Mouse (Mus musculus) intestine, embryonic 16.5 days (tissue): ENCODE measurements around the gene Smc6. TPM values are rescaled to one million over a fixed set of nuclear protein-coding genes. Genes with fewer than 3 reads are reported as not detected.

Source experiments
- ATAC-seq: fragments of 200-750 bp; cut with Nextera tagmentation; 2 replicates; pipeline ENCODE4 v1.8.0; 2017; ENCODE audit warnings: moderate TSS enrichment, moderate library complexity
- H3K27ac ChIP-seq: fragments of 300-500 bp; sonication (generic); 2 replicates; pipeline ENCODE4 v1.5.1; 2014; ENCODE audit warnings: mild to moderate bottlenecking, low read length
- H3K27me3 ChIP-seq: fragments of 300-500 bp; sonication (generic); replicated peaks from 2 replicates; pipeline ENCODE4 v1.6.1; 2014; ENCODE audit warnings: low read length, control low read depth, mixed read lengths; ENCODE audit not compliant: control insufficient read depth, insufficient read depth
- H3K36me3 ChIP-seq: fragments of 300-500 bp; sonication (generic); 2 replicates; pipeline ENCODE4 v1.6.1; 2014; ENCODE audit warnings: low read length, control low read depth; ENCODE audit not compliant: control insufficient read depth, insufficient read depth
- H3K4me1 ChIP-seq: fragments of 300-500 bp; sonication (generic); 2 replicates; pipeline ENCODE4 v1.6.1; 2014; ENCODE audit warnings: low read length, control low read depth, mixed read lengths; ENCODE audit not compliant: control insufficient read depth, insufficient read depth
- H3K4me2 ChIP-seq: fragments of 300-500 bp; sonication (generic); 2 replicates; pipeline ENCODE4 v1.6.1; 2014; ENCODE audit warnings: low read depth, low read length, control low read depth
- H3K4me3 ChIP-seq: fragments of 300-500 bp; sonication (generic); 2 replicates; pipeline ENCODE4 v1.5.1; 2014; ENCODE audit warnings: mild to moderate bottlenecking, low read length
- H3K9ac ChIP-seq: fragments of 300-500 bp; sonication (generic); 2 replicates; pipeline ENCODE4 v1.6.1; 2014; ENCODE audit warnings: low read depth, low read length
- H3K9me3 ChIP-seq: fragments of 300-500 bp; sonication (generic); 2 replicates; pipeline ENCODE4 v1.6.1; 2016; ENCODE audit warnings: low read length, control low read depth; ENCODE audit not compliant: control insufficient read depth
- WGBS: fragments of 180-500 bp; shearing (Covaris S2); extraction: QIAGEN DNeasy Blood & Tissue Kit; methylation state at CpG from one replicate; pipeline ENCODE4 v1.1.7; 2014; 5-methylcytosine and 5-hydroxymethylcytosine counted together
- polyA plus RNA-seq: library from polyadenylated mRNA; unstranded; fragments of >200 nt; fragmentation: Nextera tagmentation; extraction: Ambion mirVana; gene quantifications from 2 replicates; pipeline ENCODE4 v1.2.1, GENCODE M21; 2015

Gene Smc6
- polyA plus RNA-seq, 1 experiment from 2014 or later = 102 TPM

DNA sequence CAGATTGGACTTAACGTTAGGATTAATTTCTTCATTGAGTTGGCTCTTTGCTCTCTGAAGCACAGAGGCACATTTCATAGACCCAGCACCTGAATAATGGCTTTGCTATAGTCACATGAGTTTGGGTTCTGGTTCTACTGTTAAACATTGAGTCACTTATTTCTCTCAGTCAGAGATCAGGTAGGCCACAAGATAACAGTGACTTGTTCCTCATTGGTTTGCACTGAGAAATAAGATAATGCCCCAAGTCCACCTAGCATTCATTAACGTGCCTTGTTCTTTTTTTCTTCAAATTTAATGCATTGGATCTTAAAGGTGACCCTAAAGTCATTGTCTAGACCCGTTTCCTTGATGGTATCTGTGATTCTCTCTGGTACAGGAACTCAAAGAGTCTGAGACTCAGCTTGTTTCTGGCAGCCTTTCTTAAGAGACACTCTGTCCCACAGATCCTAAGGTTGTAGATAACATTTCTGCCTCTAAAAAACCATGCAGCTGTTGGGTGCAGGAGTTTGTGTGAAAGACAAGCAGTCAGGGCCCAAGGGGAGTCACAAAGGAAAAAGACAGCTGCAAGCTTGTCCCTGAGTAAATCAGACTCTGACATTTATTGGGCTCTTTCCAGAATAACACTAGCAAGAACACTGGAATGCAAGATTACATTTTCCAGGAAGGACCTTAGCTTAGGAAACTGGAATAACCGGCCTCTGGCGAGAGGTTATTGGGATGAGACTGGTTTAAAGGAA, 39.0 kb upstream of the Smc6 start:
- Histone ChIP-seq H3K9ac (no peak overlapping the region), H3K36me3 (no peaks in the 10 kb centered on the region), H3K4me1 (peaks cover 7% of the 10 kb centered on the region; the same call in 1 of the 2 replicates), H3K4me2 (no peak overlapping the region), H3K4me3 (no peak overlapping the region), H3K27ac (no peak overlapping the region), H3K9me3 (no peaks in the 10 kb centered on the region), H3K27me3 (no peaks in the 10 kb centered on the region)
- WGBS = 43% methylated on average over 5 of the region's 5 CpGs
- ATAC-seq = no peak

DNA sequence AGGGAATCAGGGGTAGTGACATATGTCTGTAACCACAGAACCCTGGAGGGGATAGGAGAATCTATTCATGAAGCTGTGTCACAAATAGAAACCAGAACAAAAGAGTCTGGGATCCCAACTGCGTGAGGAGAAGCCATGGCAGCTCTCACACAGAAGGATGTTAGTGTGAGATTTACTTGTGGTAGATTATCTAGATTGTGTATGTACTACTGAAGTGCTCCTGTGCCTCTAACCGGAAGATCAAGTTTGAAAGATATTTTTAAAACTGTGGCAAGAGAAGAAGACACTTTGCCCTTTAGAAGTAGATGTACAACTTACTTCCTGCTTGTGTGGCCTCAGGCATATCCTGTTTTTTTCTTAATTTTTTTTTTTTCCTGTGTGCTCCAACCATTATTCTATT, 35.4 kb upstream of the Smc6 start:
- no peaks in the 10 kb centered on the region for H3K27me3 ChIP-seq
- H3K36me3 ChIP-seq = no peaks in the 10 kb centered on the region
- H3K4me2 ChIP-seq = no peak overlapping the region
- H3K4me1 ChIP-seq = peaks cover 7% of the 10 kb centered on the region; the same call in 1 of the 2 replicates
- H3K4me3 ChIP-seq = no peak overlapping the region
- H3K9me3 ChIP-seq = no peaks in the 10 kb centered on the region
- no peak overlapping the region for H3K9ac ChIP-seq
- ATAC-seq = no peak
- H3K27ac ChIP-seq = no peak overlapping the region
- WGBS = 65% methylated on average over 2 of the region's 2 CpGs

DNA sequence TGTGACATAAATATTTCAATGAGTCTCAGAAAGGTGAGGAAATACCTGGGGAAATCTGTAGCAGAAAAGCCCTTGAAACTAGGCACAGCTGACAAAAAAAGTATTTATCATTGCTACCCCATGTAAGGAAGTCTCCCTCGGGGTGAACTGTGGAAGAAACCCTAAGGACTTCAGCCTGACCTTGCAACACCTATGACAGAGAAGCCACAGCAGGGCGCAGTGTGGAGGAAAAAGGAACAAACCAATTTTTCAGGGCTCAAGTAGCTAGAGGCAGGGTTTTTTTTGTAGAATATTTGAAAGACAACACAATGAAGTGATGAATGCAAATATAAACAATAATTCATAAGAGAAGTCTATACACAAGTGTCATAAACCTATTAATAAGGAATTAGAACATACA, 29.7 kb upstream of the Smc6 start:
- H3K9me3 ChIP-seq = no peaks in the 10 kb centered on the region
- no peak overlapping the region for H3K9ac ChIP-seq
- no peak overlapping the region for H3K27ac ChIP-seq
- no peaks in the 10 kb centered on the region for H3K36me3 ChIP-seq
- 82% methylated on average over 2 of the region's 2 CpGs for WGBS
- no peaks in the 10 kb centered on the region for H3K27me3 ChIP-seq
- no peak for ATAC-seq
- H3K4me1 ChIP-seq = no peaks in the 10 kb centered on the region
- no peak overlapping the region for H3K4me2 ChIP-seq
- no peak overlapping the region for H3K4me3 ChIP-seq

DNA sequence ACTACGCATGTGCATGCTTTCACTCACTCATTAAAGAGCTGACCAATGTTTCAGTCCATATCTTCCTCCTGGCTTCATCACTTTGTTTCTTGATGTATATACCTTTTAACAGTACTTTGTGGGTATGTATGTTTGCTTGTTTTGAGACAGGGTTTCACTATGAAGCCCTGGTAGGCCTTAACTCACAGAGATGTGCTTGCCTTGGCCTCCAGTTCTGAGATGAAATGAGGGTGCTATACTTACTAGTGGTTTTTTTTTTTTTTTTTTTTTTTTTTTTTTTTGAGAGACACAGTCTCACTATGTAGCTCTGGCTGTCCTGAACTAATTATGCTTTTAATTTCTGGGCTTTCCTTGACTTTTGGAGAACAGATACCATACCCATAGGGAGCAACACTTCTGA, 18.2 kb upstream of the Smc6 start:
- H3K36me3 ChIP-seq = 0 out of 2 replicates have a peak, but pooled peaks cover 3% of the 10 kb centered on the region
- H3K4me3 ChIP-seq = no peak overlapping the region
- no peaks in the 10 kb centered on the region for H3K9me3 ChIP-seq
- H3K4me2 ChIP-seq = no peak overlapping the region
- ATAC-seq = no peak
- H3K9ac ChIP-seq = no peak overlapping the region
- H3K27me3 ChIP-seq = no peaks in the 10 kb centered on the region
- 98% methylated on average over 1 of the region's 1 CpGs for WGBS
- H3K27ac ChIP-seq = no peak overlapping the region
- H3K4me1 ChIP-seq = no peaks in the 10 kb centered on the region

DNA sequence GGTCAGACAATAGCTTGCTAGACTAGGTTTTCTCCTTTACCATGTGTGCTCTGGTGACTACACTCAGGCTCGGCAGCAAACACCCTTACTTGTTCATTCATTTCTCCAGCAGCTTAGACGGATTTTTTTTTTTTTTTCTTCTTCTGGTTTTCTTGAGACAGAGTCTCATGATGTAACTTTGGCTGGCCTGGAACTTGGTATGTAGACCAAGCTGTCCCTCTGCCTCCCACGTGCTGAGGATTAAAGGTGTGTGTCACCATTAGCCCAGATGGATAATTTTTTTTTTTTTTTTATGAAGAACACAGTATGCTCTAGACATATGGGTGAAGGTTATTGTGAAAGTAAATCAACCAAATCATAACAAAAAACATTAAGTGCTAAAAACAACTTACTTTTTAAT, 15.4 kb upstream of the Smc6 start:
- Histone ChIP-seq H3K4me1 (no peaks in the 10 kb centered on the region), H3K4me3 (no peak overlapping the region), H3K9me3 (no peaks in the 10 kb centered on the region), H3K27ac (no peak overlapping the region), H3K9ac (no peak overlapping the region), H3K4me2 (no peak overlapping the region), H3K27me3 (no peaks in the 10 kb centered on the region), H3K36me3 (no peaks in the 10 kb centered on the region)
- ATAC-seq = no peak
- WGBS = 82% methylated on average over 3 of the region's 3 CpGs

DNA sequence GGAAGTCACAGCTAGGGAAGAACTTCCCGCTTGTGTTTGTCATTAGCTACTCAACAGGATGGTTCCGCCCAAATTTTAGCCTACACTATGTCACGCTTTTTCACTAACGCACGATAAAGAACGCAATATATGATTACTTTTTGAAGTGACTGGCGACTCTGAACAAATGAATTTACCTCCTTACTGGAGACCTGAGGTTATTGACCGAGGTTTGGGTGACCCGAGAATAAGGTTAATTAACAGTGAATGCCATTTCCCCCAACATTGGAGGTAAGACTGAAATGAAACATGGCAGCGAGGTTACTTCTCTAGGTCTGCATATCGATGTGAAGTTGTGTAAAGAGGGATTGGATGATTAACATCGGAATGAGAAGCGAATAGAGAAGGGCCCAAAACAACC, 791 bp upstream of the Smc6 start:
- Histone ChIP-seq H3K9ac (peak overlapping the region; percentile 92), H3K27ac (no peak overlapping the region), H3K4me1 (peaks cover 10% of the 10 kb centered on the region), H3K27me3 (no peaks in the 10 kb centered on the region), H3K36me3 (no peaks in the 10 kb centered on the region), H3K4me3 (peak overlapping the region; percentile 90), H3K9me3 (no peaks in the 10 kb centered on the region), H3K4me2 (peak overlapping the region; percentile 86)
- 1% methylated on average over 13 of the region's 13 CpGs for WGBS
- no peak for ATAC-seq

DNA sequence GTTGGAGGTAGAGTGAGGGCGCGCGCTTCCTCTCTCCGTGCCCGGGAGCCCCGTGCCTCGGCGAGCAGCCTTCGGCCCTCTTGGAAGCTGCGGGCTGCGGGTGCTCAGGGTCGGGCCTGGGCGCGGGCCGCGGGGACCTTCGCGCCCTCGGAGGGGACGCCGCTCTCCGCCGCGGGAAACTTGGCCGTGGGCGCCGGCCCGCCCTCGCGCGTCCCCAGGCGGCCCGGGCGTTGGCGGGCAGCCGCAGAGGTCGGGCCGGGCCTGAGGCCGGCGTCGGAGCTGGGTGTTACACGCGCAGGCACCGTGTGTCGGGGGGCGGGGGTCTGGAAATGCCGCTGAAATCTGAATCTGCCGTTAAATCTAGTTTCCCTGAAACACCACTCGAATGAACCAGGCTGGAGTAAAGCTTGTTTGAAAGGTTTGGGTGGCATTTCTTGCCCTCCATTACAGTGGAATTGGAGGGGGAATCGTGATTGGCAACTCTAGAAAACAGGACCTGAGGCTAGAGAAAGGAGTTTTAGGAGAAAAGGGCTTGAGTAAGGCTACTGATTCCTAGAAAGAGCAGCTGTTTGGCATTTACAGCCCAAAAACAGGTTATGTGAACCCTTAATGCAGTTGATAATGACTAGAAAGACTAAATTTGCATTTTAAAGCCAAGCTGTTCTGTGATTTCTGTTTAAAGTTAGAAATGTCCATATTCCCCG, 748 bp downstream of the Smc6 start:
- peaks cover 10% of the 10 kb centered on the region for H3K4me1 ChIP-seq
- under 1% methylated on average over 49 of the region's 51 CpGs for WGBS
- ATAC-seq = peak; percentile 70
- H3K4me2 ChIP-seq = peak overlapping the region; percentile 55
- H3K9me3 ChIP-seq = no peaks in the 10 kb centered on the region
- no peaks in the 10 kb centered on the region for H3K27me3 ChIP-seq
- H3K36me3 ChIP-seq = no peaks in the 10 kb centered on the region
- peak overlapping the region; percentile 91 for H3K27ac ChIP-seq
- peak overlapping the region; percentile 90 for H3K4me3 ChIP-seq
- H3K9ac ChIP-seq = peak overlapping the region; percentile 92

DNA sequence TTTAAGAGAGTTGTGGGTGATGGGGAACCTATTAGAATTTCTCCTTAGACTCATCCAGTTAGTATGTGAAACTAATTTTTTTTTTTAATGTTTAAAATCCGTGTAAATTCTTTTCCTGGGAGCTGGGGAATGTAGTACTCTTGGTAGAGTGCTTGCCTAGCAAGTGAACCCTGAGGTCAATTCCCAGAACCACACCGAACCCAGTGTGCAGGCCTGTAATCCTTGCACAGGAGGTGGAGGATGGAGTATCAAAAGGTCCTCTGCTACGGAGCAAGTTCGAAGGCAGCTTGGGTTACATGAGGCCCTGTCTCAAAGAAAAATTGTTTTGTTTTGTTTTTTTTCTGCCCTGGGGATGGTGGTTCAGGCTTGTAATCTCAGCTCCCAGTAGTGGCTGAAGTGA, 1.3 kb downstream of the Smc6 start:
- H3K27ac ChIP-seq = no peak overlapping the region
- WGBS = 8% methylated on average over 4 of the region's 4 CpGs
- no peaks in the 10 kb centered on the region for H3K9me3 ChIP-seq
- H3K4me1 ChIP-seq = peaks cover 10% of the 10 kb centered on the region
- H3K4me2 ChIP-seq = peak overlapping the region; percentile 55
- no peaks in the 10 kb centered on the region for H3K36me3 ChIP-seq
- peak overlapping the region; percentile 90 for H3K4me3 ChIP-seq
- no peak for ATAC-seq
- no peaks in the 10 kb centered on the region for H3K27me3 ChIP-seq
- peak overlapping the region; percentile 92 for H3K9ac ChIP-seq

DNA sequence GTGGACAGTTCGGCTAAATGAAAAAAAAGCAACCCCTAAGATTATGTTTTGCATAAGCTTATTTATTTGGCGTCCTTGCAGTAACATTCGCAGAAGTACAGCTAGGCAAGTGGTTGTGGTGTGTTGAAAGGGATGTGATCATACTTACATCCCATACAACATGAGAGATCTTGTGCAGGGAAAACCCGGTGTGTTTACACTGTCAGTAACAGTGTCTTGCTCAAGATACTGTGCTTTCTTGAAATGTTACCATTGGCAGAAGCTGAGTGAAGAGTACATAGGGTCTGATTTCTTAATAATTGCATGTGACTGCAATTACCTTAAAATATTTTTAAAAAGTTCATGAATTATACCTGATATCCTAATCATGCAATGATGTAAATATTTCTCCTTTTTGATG, 6.9 kb downstream of the Smc6 start:
- H3K9ac ChIP-seq = no peak overlapping the region
- 0 out of 2 replicates have a peak, but pooled peaks cover 2% of the 10 kb centered on the region for H3K36me3 ChIP-seq
- 86% methylated on average over 4 of the region's 4 CpGs for WGBS
- H3K27me3 ChIP-seq = no peaks in the 10 kb centered on the region
- H3K4me1 ChIP-seq = peaks cover 4% of the 10 kb centered on the region
- no peak for ATAC-seq
- no peak overlapping the region for H3K4me3 ChIP-seq
- no peak overlapping the region for H3K27ac ChIP-seq
- H3K4me2 ChIP-seq = no peak overlapping the region
- no peaks in the 10 kb centered on the region for H3K9me3 ChIP-seq
